Mouse (Mus musculus) testis, adult 2 months (tissue): ENCODE data around the gene Grm8. TPM values are rescaled to one million over a fixed set of nuclear protein-coding genes. Genes with fewer than 3 reads are reported as not detected.

Experiments used
- H3K27ac ChIP-seq: fragments of 200-500 bp; 2 replicates; pipeline ENCODE4 v1.5.1; 2012; ENCODE audit warnings: low read depth, low read length; ENCODE audit not compliant: control insufficient read depth, insufficient read depth
- H3K27me3 ChIP-seq: fragments of 200-500 bp; 2 replicates; pipeline ENCODE4 v1.6.1; 2012; ENCODE audit warnings: mild to moderate bottlenecking, low read length, moderate library complexity; ENCODE audit not compliant: control insufficient read depth, insufficient read depth
- H3K36me3 ChIP-seq: fragments of 200-500 bp; 2 replicates; pipeline ENCODE4 v1.6.1; 2012; ENCODE audit warnings: mild to moderate bottlenecking, low read length; ENCODE audit not compliant: control insufficient read depth, insufficient read depth
- H3K4me1 ChIP-seq: fragments of 200-500 bp; 2 replicates; pipeline ENCODE4 v1.6.1; 2012; ENCODE audit warnings: low read length; ENCODE audit not compliant: control insufficient read depth, insufficient read depth
- H3K4me3 ChIP-seq: fragments of 200-500 bp; 2 replicates; pipeline ENCODE4 v1.5.1; 2012; ENCODE audit warnings: low read depth, mild to moderate bottlenecking, low read length, moderate library complexity, mixed read lengths; ENCODE audit not compliant: control insufficient read depth
- CTCF ChIP-seq: fragments of 200-500 bp; IDR thresholded peaks from 2 replicates; pipeline ENCODE4 v1.5.1; 2012; ENCODE audit warnings: low read depth, mild to moderate bottlenecking, inconsistent platforms, low read length, moderate library complexity; ENCODE audit not compliant: control insufficient read depth, insufficient read depth, insufficient replicate concordance
- POLR2A ChIP-seq: fragments of 200-500 bp; IDR thresholded peaks from 2 replicates; pipeline ENCODE4 v1.6.1; 2012; ENCODE audit warnings: low read depth, mild to moderate bottlenecking, inconsistent platforms, low read length, moderate library complexity; ENCODE audit not compliant: control insufficient read depth
- polyA plus RNA-seq: library from polyadenylated mRNA; depleted of rRNA; stranded (reverse); fragments of >200 nt; gene quantifications from 2 replicates; pipeline ENCODE4 v1.2.3, GENCODE M21; 2012

Grm8 gene
- polyA plus RNA-seq, 1 experiment: 0.17 TPM

DNA sequence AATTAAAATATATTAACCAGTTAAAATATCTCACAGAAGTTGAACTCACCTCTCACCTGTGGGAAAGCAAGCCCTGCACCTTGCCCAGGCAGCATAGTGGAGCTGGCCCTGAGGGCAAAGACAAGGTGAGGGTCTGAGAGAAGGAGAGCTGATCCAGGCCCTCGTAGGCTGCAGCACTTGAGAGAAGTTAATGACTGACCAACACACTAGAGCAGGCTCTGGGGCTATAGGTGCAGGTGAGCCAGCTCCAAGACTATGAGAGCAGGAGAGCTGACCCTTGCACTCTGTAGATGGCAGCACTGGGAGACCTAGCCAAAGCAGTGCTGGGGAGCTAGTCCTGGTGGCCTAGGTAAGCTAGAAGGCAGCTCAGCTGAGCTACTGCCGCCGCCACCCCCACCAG is 499.1 kb downstream of the Grm8 start:
- Histone ChIP-seq H3K4me3 (no peak overlapping the region), H3K36me3 (no peaks in the 10 kb centered on the region), H3K4me1 (no peaks in the 10 kb centered on the region), H3K27ac (no peak overlapping the region), H3K27me3 (no peaks in the 10 kb centered on the region)
- no peak for TF ChIP-seq POLR2A
- TF ChIP-seq CTCF: no peak

DNA sequence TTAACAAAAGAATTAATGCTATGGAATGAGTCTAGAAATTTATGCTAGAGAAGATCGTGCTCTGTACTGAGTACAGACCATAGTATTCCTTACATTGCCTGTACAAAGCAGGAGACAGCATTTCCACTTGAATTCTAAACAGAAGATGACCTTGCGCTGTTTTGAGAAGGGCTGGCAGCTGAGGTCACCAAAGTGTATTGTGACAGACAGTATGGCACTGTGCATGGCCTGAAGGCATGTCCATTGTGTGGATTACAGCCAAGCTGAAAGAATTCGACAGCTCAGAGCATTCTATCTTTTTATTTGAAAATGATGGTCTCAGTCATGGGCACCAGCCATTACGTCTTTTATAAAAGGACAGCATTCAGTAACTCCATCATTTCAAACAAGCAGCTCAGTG is 517.5 kb downstream of the Grm8 start:
- H3K27ac ChIP-seq: no peak overlapping the region
- H3K4me3 ChIP-seq: no peak overlapping the region
- no peak for TF ChIP-seq CTCF
- no peak for TF ChIP-seq POLR2A
- H3K36me3 ChIP-seq: no peaks in the 10 kb centered on the region
- no peaks in the 10 kb centered on the region for H3K27me3 ChIP-seq
- H3K4me1 ChIP-seq: no peaks in the 10 kb centered on the region

DNA sequence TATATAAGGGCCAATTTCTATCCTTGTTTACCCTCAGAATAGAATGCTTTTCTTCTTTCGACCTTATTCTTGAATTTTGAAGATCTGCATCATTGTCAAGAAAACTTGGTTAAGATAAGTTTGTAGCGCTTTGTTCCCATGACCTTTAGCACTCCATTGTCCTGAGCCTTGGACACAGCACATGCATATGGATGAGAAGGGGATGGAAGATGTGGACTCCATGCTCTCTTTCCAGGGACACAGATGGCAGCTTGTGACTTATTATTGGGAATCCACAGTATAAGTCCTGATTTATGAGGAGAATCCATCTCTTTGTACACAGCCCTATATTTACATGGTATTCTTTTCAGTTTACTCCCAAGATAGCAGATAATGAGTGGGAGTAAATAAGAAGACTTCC is 554.5 kb downstream of the Grm8 start:
- Histone ChIP-seq H3K36me3 (no peaks in the 10 kb centered on the region), H3K4me3 (no peak overlapping the region), H3K27me3 (no peaks in the 10 kb centered on the region), H3K4me1 (no peaks in the 10 kb centered on the region), H3K27ac (no peak overlapping the region)
- no peak for TF ChIP-seq CTCF
- no peak for TF ChIP-seq POLR2A

DNA sequence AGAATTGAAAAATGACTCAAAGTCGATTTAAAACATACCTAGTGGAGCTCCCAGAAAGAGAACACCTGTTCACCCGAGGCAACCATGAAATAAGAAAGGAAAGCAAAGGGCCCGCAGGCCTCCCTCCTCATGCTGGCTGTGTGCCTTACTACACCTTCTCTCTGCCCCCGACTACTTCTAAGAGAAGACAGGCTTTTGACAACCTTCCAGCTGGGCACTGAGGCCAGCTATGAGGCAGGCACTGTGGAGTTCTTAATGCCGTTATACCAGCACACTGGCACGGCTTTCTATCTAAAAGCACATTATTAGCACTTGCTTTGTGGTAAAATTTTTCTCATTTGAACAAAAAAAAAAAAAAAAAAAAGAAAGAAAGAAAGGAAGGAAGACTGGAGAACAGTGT is 589.5 kb downstream of the Grm8 start:
- TF ChIP-seq CTCF (no peak), POLR2A (no peak)
- Histone ChIP-seq H3K4me3 (no peak overlapping the region), H3K36me3 (no peaks in the 10 kb centered on the region), H3K27ac (no peak overlapping the region), H3K27me3 (no peaks in the 10 kb centered on the region), H3K4me1 (no peaks in the 10 kb centered on the region)

DNA sequence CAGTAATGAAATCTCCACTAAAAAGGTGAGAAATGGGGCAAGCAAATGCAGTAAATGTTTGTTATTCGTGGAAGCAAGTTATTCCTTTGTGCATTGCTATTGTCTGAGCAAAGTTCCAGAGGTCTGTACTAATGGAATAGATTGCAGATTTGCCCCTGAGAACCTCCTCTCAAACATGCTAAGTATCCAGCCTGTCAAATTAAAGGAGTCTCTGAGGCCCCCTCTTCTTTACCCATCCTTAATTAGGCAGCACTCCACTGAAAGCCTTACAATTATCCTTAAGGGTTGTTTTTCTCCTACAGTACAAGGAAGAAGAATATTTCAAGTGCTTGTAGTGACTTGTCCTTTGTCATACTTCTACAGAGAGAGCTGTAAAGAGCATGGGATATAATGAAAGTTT is 617.4 kb downstream of the Grm8 start:
- H3K4me3 ChIP-seq: no peak overlapping the region
- no peaks in the 10 kb centered on the region for H3K36me3 ChIP-seq
- no peaks in the 10 kb centered on the region for H3K27me3 ChIP-seq
- no peaks in the 10 kb centered on the region for H3K4me1 ChIP-seq
- no peak overlapping the region for H3K27ac ChIP-seq
- TF ChIP-seq CTCF (no peak), POLR2A (no peak)

DNA sequence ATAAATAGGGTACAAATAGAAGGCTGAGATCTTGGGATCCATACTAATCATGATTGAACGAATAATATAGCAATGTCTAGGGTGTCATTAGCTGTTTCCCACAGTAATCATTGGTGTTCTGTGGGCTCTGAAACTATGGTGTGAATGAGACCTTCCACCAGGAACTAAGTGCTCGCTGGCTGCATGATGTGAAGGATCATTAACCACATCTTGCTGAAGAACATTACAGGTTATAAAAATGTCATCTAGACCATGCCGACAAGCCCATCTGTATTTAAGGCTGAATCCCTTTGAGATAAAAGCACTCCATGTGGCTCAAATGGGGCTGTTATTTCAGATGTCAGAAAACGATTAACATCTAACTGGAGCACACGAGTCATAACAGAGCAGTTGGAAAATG is 674.0 kb downstream of the Grm8 start:
- Histone ChIP-seq H3K27ac (no peak overlapping the region), H3K27me3 (no peaks in the 10 kb centered on the region), H3K4me1 (no peaks in the 10 kb centered on the region), H3K36me3 (no peaks in the 10 kb centered on the region), H3K4me3 (no peak overlapping the region)
- no peak for TF ChIP-seq CTCF

DNA sequence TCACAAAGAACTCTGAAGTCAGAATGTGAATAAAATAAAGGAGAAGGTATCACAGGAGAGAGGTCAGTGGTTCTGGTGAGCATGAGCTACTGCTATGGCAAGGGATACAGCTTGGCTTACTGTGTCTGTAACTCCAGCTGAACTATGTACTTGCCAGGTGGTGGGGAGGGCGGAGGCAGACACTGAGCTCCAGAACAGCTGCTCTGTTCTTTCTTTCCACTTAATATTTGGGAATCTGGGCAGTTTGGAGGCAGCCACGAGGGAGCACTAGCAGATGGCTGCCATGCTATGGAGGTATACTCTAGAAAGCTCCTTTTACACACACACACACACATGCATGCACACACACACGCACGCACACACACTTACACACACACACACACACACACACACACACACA is 726.5 kb downstream of the Grm8 start:
- Histone ChIP-seq H3K27me3 (no peaks in the 10 kb centered on the region), H3K4me3 (no peak overlapping the region), H3K36me3 (no peaks in the 10 kb centered on the region), H3K4me1 (no peaks in the 10 kb centered on the region), H3K27ac (no peak overlapping the region)
- no peak for TF ChIP-seq CTCF
- no peak for TF ChIP-seq POLR2A

DNA sequence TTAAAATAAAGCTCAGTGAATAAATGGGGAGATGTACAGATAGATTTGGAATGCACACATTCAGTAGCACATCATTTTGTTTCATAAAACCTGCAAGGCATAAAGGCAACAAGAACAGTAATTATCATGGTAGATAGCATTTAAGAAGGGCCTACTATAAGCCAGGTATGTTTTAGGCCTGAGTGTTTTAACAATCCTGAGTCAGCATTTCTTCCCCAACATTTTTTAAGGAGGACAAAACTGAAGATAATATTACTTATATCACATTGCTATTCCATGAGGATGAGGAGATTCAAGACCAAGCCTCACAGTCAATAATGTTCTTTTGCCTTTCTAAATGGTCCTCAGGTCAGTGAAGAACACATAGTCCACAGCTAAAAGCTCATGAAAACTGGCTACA is 762.6 kb downstream of the Grm8 start:
- no peak overlapping the region for H3K4me3 ChIP-seq

More for the DNA sequence above, 762.6 kb downstream of the Grm8 start:
- no peak overlapping the region for H3K27ac ChIP-seq
- H3K27me3 ChIP-seq: no peaks in the 10 kb centered on the region
- TF ChIP-seq CTCF (no peak), POLR2A (no peak)
- no peaks in the 10 kb centered on the region for H3K4me1 ChIP-seq
- no peaks in the 10 kb centered on the region for H3K36me3 ChIP-seq
